Comparison of ENCODE assay signal across 11 mouse cellular contexts in the genomic region with DNA sequence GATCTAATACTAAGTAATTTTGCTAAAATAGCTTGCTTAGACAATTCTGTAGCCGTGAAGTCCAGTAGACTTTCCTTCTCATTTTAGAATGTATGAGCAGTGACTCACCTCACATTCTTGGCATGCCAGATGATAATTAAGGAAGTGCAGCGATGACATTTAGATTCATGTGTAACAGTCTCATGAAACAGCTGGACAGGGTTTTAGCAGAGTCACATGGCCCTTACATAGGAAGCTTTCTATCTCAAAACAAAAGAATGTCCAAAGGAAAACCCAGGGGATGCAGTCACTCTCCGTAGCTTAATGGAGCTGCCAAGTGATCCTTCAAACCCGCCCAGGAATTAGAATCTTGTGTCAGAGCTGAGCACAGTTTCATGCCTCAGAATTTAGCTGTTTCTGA. TPM values are rescaled to one million over a fixed set of nuclear protein-coding genes. Genes with fewer than 3 reads are reported as not detected.
DNase-seq lines count a peak whose midpoint lies in the region; ATAC-seq and TF ChIP-seq lines count a peak whose summit lies in the region.
"Had no signal": no experiment of that assay in that cellular context is flagged by ENCODE, and none has a peak within 500 bp of the region (broad histone marks: within the 10 kb centered on the region; RNA-seq: fewer than 3 reads in every experiment).

No protein-coding gene starts in this region.

- no peak for ATAC-seq in embryonic facial prominence, embryonic 11.5 days (replicated peaks; ENCODE audit: insufficient number of reproducible peaks, low FRiP score, low TSS enrichment, low read depth)
- no peak; the same call in 1 of the 2 replicates for ATAC-seq in kidney, postnatal 0 days (replicated peaks; ENCODE audit: low FRiP score, low read depth)

- no peak overlapping the region for H3K4me3 ChIP-seq in embryonic facial prominence, embryonic 11.5 days (ENCODE audit: low read depth, low read length)
- no peak overlapping the region for H3K4me3 ChIP-seq in kidney, postnatal 0 days (replicated peaks; ENCODE audit: low read depth, low read length)
- H3K4me3 ChIP-seq: embryonic facial prominence, embryonic 15.5 days; heart, adult 2 months; megakaryocyte, embryonic 14.5 days had no signal

- H3K9me3 ChIP-seq in embryonic facial prominence, embryonic 11.5 days (replicated peaks; ENCODE audit: control insufficient read depth, low read length): no peaks in the 10 kb centered on the region
- H3K9me3 ChIP-seq in kidney, postnatal 0 days (replicated peaks; ENCODE audit: low read length): no peaks in the 10 kb centered on the region
- H3K9me3 ChIP-seq: embryonic facial prominence, embryonic 15.5 days had no signal

- no peak overlapping the region for H3K27ac ChIP-seq in embryonic facial prominence, embryonic 11.5 days (replicated peaks; ENCODE audit: low read depth, low read length)
- H3K27ac ChIP-seq in kidney, postnatal 0 days: no peak overlapping the region
- H3K27ac ChIP-seq: embryonic facial prominence, embryonic 15.5 days; heart, adult 2 months had no signal

- no peaks in the 10 kb centered on the region for H3K36me3 ChIP-seq in embryonic facial prominence, embryonic 11.5 days (replicated peaks; ENCODE audit: control insufficient read depth, insufficient read depth, low read depth, low read length)
- no peaks in the 10 kb centered on the region for H3K36me3 ChIP-seq in kidney, postnatal 0 days (ENCODE audit: insufficient read depth, low read length)
- H3K36me3 ChIP-seq: embryonic facial prominence, embryonic 15.5 days had no signal

- no peaks in the 10 kb centered on the region for H3K4me1 ChIP-seq in embryonic facial prominence, embryonic 11.5 days (ENCODE audit: control insufficient read depth, insufficient read depth, low read length)
- no peaks in the 10 kb centered on the region for H3K4me1 ChIP-seq in kidney, postnatal 0 days (replicated peaks; ENCODE audit: insufficient read depth, low read length)
- H3K4me1 ChIP-seq: embryonic facial prominence, embryonic 15.5 days; megakaryocyte, embryonic 14.5 days had no signal

- peak; percentile 3 for DNase-seq in kidney, adult 11 months
- no peak for DNase-seq in kidney, postnatal 25 days
- peak; percentile 87 for DNase-seq in Muller cell, postnatal 12 days (ENCODE audit: inconsistent ontology term)
- peak; percentile 39 for DNase-seq in embryonic facial prominence, embryonic 11.5 days (ENCODE audit: low spot score)
- peak; percentile 67 for DNase-seq in kidney, postnatal 0 days (ENCODE audit: low spot score)
- DNase-seq in yolk sac, embryonic 10.5 days (ENCODE audit: low spot score): no peak
- no peak for DNase-seq in gastrocnemius, postnatal 10 days
- no peak for DNase-seq in spleen, postnatal 14 days (ENCODE audit: low spot score in 2 of 2)

- no peak overlapping the region for H3K9ac ChIP-seq in embryonic facial prominence, embryonic 11.5 days (replicated peaks; ENCODE audit: low read length)
- no peak overlapping the region for H3K9ac ChIP-seq in kidney, postnatal 0 days (ENCODE audit: low read depth, low read length)
- H3K9ac ChIP-seq: embryonic facial prominence, embryonic 15.5 days had no signal

- 33% methylated on average over 4 of the region's 4 CpGs for WGBS in embryonic facial prominence, embryonic 11.5 days
- WGBS in kidney, postnatal 0 days: 35% methylated on average over 4 of the region's 4 CpGs

- H3K4me2 ChIP-seq in embryonic facial prominence, embryonic 11.5 days (ENCODE audit: low read depth, low read length): no peak overlapping the region
- no peak overlapping the region for H3K4me2 ChIP-seq in kidney, postnatal 0 days (ENCODE audit: low read length)
- H3K4me2 ChIP-seq: embryonic facial prominence, embryonic 15.5 days had no signal

- no peaks in the 10 kb centered on the region for H3K27me3 ChIP-seq in embryonic facial prominence, embryonic 11.5 days (ENCODE audit: control insufficient read depth, insufficient read depth, low read length)
- no peaks in the 10 kb centered on the region for H3K27me3 ChIP-seq in kidney, postnatal 0 days (ENCODE audit: insufficient read depth, low read length)
- H3K27me3 ChIP-seq: embryonic facial prominence, embryonic 15.5 days; megakaryocyte, embryonic 14.5 days had no signal

- TF ChIP-seq CTCF in kidney, postnatal 0 days (IDR thresholded peaks at IDR 0.05; ENCODE audit: low read depth): no peak

RNA-seq across cellular contexts. Expression of a gene that starts 33.8 kb away (rescaled TPM):
- 0.21 and 0.45 TPM in 2 replicates for polyA plus RNA-seq in embryonic facial prominence, embryonic 11.5 days (2014; fragmentation: Nextera tagmentation; extraction: Ambion mirVana)
- polyA plus RNA-seq in kidney, postnatal 0 days (2015; fragmentation: Nextera tagmentation; extraction: Ambion mirVana): 0.06 and 0.16 TPM in 2 replicates
- 1 to 10 TPM; 7.5 to 7.8 TPM for total RNA-seq in gastrocnemius, postnatal 10 days (2021)
- polyA plus RNA-seq: heart, adult 2 months had no signal

Comparison
In these comparisons a context has a peak if more than half of its experiments do, and no peak if none do; other contexts are left out.
1. DNase-seq: peak in kidney, adult 11 months (single experiment), Muller cell, postnatal 12 days (single experiment), embryonic facial prominence, embryonic 11.5 days (single experiment) and kidney, postnatal 0 days (single experiment); none in kidney, postnatal 25 days (0 of 2), yolk sac, embryonic 10.5 days (single experiment), gastrocnemius, postnatal 10 days (single experiment) and spleen, postnatal 14 days (0 of 2).